Mouse (Mus musculus) ES-Bruce4 (cell line): ENCODE results near the gene St7l.

Source experiments
- CTCF ChIP-seq: IDR thresholded peaks from one replicate; pipeline ENCODE4 v1.8.1; 2011; ENCODE audit warnings: low read depth, low read length
- POLR2A ChIP-seq: IDR thresholded peaks from one replicate; pipeline ENCODE4 v1.8.1; 2011; ENCODE audit warnings: low read length; ENCODE audit not compliant: insufficient read depth

DNA sequence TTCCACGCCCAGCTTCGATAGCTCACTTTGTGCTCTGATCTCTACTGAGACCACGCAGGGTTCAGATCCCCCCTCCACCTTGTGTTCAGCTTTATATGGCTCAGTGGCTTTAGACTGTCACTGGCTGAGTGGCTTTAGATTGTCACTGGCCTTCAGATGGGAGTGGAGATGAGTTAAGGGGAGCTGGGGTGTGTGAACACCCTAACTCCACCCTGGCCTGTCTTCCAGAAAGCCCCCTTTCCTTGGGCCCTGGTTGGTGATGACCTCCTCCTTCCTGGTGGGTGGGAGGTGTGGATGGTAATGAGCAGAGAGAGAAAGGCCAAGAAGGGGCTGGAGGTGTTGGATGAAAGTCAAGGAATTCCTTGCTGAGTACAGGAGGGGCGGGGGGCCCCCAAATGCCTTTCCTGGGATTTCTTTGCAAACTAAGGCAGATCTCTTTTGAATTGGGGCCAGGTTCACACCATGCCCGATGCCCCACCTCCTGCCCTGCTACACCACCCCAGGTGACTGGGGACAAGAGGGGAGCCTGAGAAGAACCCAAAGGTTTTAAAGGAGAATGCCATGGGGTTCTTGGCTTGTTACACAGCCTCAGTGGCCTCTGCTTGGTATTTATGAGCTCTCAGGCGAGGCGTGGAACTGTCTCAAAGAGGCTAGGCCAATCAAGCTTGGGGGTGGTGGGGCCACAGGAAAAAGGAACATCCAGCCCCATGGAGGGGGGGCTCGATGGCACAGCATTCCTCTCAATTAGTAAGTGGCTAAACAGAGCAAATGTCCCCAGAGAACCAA is 101.5 kb downstream of the St7l start:
- TF ChIP-seq CTCF (no peak), POLR2A (no peak)
